Mouse (Mus musculus) gastrocnemius, adult 8-10 months (tissue): ENCODE measurements around the gene Npepps. TPM values are rescaled to one million over a fixed set of nuclear protein-coding genes. Genes with fewer than 3 reads are reported as not detected.
"Not testable (repeated sequence)": the region's sequence is repeated elsewhere in the genome, so short reads cannot be mapped to it uniquely, and the experiment has no call there.

Experiments
- DNase-seq, 2 experiments: peaks; one replicate each; pipeline ENCODE4 v3.0.0; 2022; ENCODE audit warnings: low spot score in 2 of 2
- total RNA-seq, 4 experiments: library from RNA; stranded (reverse); gene quantifications; 2 replicates each; pipeline ENCODE4 v1.2.4; 2022

Gene Npepps
- total RNA-seq: 10 to 100 TPM; 59.5 to 73.9 (median 62.8) TPM

GRCm38 (mm10) chr11:97280216-97280861, at the start of gene Npepps:
TSS of gene Npepps (minus strand) at chr11:97280638.
- peak; percentile 45 to 71 for DNase-seq

GRCm38 (mm10) chr11:97328148-97328547, 47.7 kb upstream of the Npepps start:
- DNase-seq: no peak

GRCm38 (mm10) chr11:97325224-97325623, 44.8 kb upstream of the Npepps start:
- DNase-seq: no peak

- not testable (repeated sequence) for DNase-seq
Observed at GRCm38 (mm10) chr11:97321894-97322600, 41.6 kb upstream of the Npepps start.

- no peak for DNase-seq
Observed at GRCm38 (mm10) chr11:97321197-97321596, 40.8 kb upstream of the Npepps start.

- peak; percentile 98 to 99 for DNase-seq
Observed at GRCm38 (mm10) chr11:97315504-97316503, 35.4 kb upstream of the Npepps start, which contains the start of gene Mrpl45. TSS of gene Mrpl45 (plus strand) at chr11:97315716.

- DNase-seq: no peak
Observed at GRCm38 (mm10) chr11:97314751-97315503, 34.5 kb upstream of the Npepps start.

GRCm38 (mm10) chr11:97314110-97314509, 33.7 kb upstream of the Npepps start:
- no peak for DNase-seq

- DNase-seq: not testable (repeated sequence)
Observed at GRCm38 (mm10) chr11:97312871-97313270, 32.4 kb upstream of the Npepps start.

- DNase-seq: peak in 1 of 2 experiments; percentile 30
Observed at GRCm38 (mm10) chr11:97310895-97311631, 30.6 kb upstream of the Npepps start.

- peak; percentile 51 to 70 for DNase-seq
Observed at GRCm38 (mm10) chr11:97309911-97310571, 29.6 kb upstream of the Npepps start.

- DNase-seq: peak; percentile 85
Observed at GRCm38 (mm10) chr11:97309451-97309836, 29.0 kb upstream of the Npepps start.

- DNase-seq: no peak
Observed at GRCm38 (mm10) chr11:97308806-97309450, 28.5 kb upstream of the Npepps start.

- DNase-seq: peak in 1 of 2 experiments; percentile 15
Observed at GRCm38 (mm10) chr11:97307294-97308069, 27.0 kb upstream of the Npepps start.

- no peak for DNase-seq
Observed at GRCm38 (mm10) chr11:97304631-97305030, 24.2 kb upstream of the Npepps start.

- DNase-seq: peak in 1 of 2 experiments; percentile 37
Observed at GRCm38 (mm10) chr11:97302231-97302781, 21.9 kb upstream of the Npepps start.

- DNase-seq: no peak
Observed at GRCm38 (mm10) chr11:97301406-97301805, 21.0 kb upstream of the Npepps start.

- no peak for DNase-seq
Observed at GRCm38 (mm10) chr11:97299939-97300338, 19.5 kb upstream of the Npepps start.
